Mouse (Mus musculus) liver, embryonic 11.5 days (tissue): Measurements from ENCODE around the gene Rbfox1. TPM values are rescaled to one million over a fixed set of nuclear protein-coding genes. Genes with fewer than 3 reads are reported as not detected.

Experiments
- ATAC-seq: fragments of 200-750 bp; cut with Nextera tagmentation; replicated peaks from 2 replicates; pipeline ENCODE4 v1.8.0; 2017; ENCODE audit warnings: moderate number of reproducible peaks, mild to moderate bottlenecking, moderate TSS enrichment, moderate library complexity; ENCODE audit not compliant: low FRiP score
- DNase-seq: peaks from one replicate; pipeline ENCODE4 v3.0.0-alpha.2; 2017; ENCODE audit warnings: low spot score
- H3K27ac ChIP-seq: fragments of 300-500 bp; sonication (generic); 2 replicates; pipeline ENCODE4 v1.5.1; 2014; ENCODE audit warnings: mild to moderate bottlenecking, low read depth, low read length, control low read depth
- H3K27me3 ChIP-seq: fragments of 300-500 bp; sonication (generic); replicated peaks from 2 replicates; pipeline ENCODE4 v1.6.1; 2014; ENCODE audit warnings: low read length, mixed read lengths; ENCODE audit not compliant: control insufficient read depth, insufficient read depth
- H3K36me3 ChIP-seq: fragments of 300-500 bp; sonication (generic); 2 replicates; pipeline ENCODE4 v1.6.1; 2014; ENCODE audit warnings: mild to moderate bottlenecking, low read length, moderate library complexity, mixed read lengths; ENCODE audit not compliant: control insufficient read depth, insufficient read depth
- H3K4me1 ChIP-seq: fragments of 300-500 bp; sonication (generic); replicated peaks from 2 replicates; pipeline ENCODE4 v1.6.1; 2014; ENCODE audit warnings: low read length, mixed read lengths; ENCODE audit not compliant: control insufficient read depth, insufficient read depth
- H3K4me2 ChIP-seq: fragments of 300-500 bp; sonication (generic); 2 replicates; pipeline ENCODE4 v1.6.1; 2014; ENCODE audit warnings: mild to moderate bottlenecking, control low read depth, moderate library complexity
- H3K4me3 ChIP-seq: fragments of 300-500 bp; sonication (generic); 2 replicates; pipeline ENCODE4 v1.5.1; 2014; ENCODE audit warnings: low read depth, low read length, control low read depth
- H3K9ac ChIP-seq: fragments of 300-500 bp; sonication (generic); 2 replicates; pipeline ENCODE4 v1.6.1; 2014; ENCODE audit warnings: low read depth, low read length, control low read depth
- H3K9me3 ChIP-seq: fragments of 300-500 bp; sonication (generic); 2 replicates; pipeline ENCODE4 v1.6.1; 2016; ENCODE audit warnings: low read length, inconsistent platforms, mixed read lengths; ENCODE audit not compliant: control insufficient read depth
- WGBS: fragments of 180-500 bp; shearing (Covaris S2); extraction: QIAGEN DNeasy Blood & Tissue Kit; methylation state at CpG from one replicate; pipeline ENCODE4 v1.1.7; 2014; 5-methylcytosine and 5-hydroxymethylcytosine counted together
- polyA plus RNA-seq: library from polyadenylated mRNA; unstranded; fragments of >200 nt; fragmentation: Nextera tagmentation; extraction: Ambion mirVana; gene quantifications from 2 replicates; pipeline ENCODE4 v1.2.1, GENCODE M21; 2014

Rbfox1 gene
- polyA plus RNA-seq, 1 experiment from 2014 or later: 1.4 TPM

- no peak for ATAC-seq
- peak; percentile 6 for DNase-seq
- H3K27ac ChIP-seq: no peak overlapping the region
- H3K9me3 ChIP-seq: no peaks in the 10 kb centered on the region
- no peaks in the 10 kb centered on the region for H3K36me3 ChIP-seq
- no peak overlapping the region for H3K4me3 ChIP-seq
- H3K4me1 ChIP-seq: no peaks in the 10 kb centered on the region
- WGBS: 85% methylated on average over 3 of the region's 3 CpGs
- no peak overlapping the region for H3K9ac ChIP-seq
- H3K4me2 ChIP-seq: no peak overlapping the region
- H3K27me3 ChIP-seq: no peaks in the 10 kb centered on the region
These were observed 1208.5 kb downstream of the Rbfox1 start for GRCm38 (mm10) chr16:7093686-7094085.

GRCm38 (mm10) chr16:7094181-7094749 lies 1209.1 kb downstream of the Rbfox1 start:
- peak; percentile 1 for DNase-seq
- no peak overlapping the region for H3K4me3 ChIP-seq

GRCm38 (mm10) chr16:7097071-7097470 lies 1211.9 kb downstream of the Rbfox1 start:
- Histone ChIP-seq H3K9me3 (no peaks in the 10 kb centered on the region), H3K4me1 (no peaks in the 10 kb centered on the region), H3K4me3 (no peak overlapping the region), H3K36me3 (no peaks in the 10 kb centered on the region), H3K27me3 (no peaks in the 10 kb centered on the region), H3K27ac (no peak overlapping the region), H3K9ac (no peak overlapping the region), H3K4me2 (no peak overlapping the region)
- 73% methylated on average over 2 of the region's 2 CpGs for WGBS
- DNase-seq (peak; percentile 5), ATAC-seq (no peak)

More at GRCm38 (mm10) chr16:7094181-7094749, 1209.1 kb downstream of the Rbfox1 start:
- Histone ChIP-seq H3K4me1 (no peaks in the 10 kb centered on the region), H3K4me2 (no peak overlapping the region), H3K27ac (no peak overlapping the region), H3K9me3 (no peaks in the 10 kb centered on the region), H3K36me3 (no peaks in the 10 kb centered on the region), H3K27me3 (no peaks in the 10 kb centered on the region), H3K9ac (no peak overlapping the region)
- no peak for ATAC-seq
- 68% methylated on average over 7 of the region's 7 CpGs for WGBS

- H3K4me1 ChIP-seq: no peaks in the 10 kb centered on the region
- H3K36me3 ChIP-seq: no peaks in the 10 kb centered on the region
- H3K27ac ChIP-seq: no peak overlapping the region
- H3K4me3 ChIP-seq: no peak overlapping the region
- H3K9ac ChIP-seq: no peak overlapping the region
- no peak overlapping the region for H3K4me2 ChIP-seq
- DNase-seq: peak; percentile 11
- ATAC-seq: no peak
- H3K9me3 ChIP-seq: no peaks in the 10 kb centered on the region
- no peaks in the 10 kb centered on the region for H3K27me3 ChIP-seq
- WGBS: 79% methylated on average over 8 of the region's 8 CpGs
These were observed 1213.0 kb downstream of the Rbfox1 start for GRCm38 (mm10) chr16:7097951-7098710.

GRCm38 (mm10) chr16:7099506-7100300 lies 1214.5 kb downstream of the Rbfox1 start:
- 53% methylated on average over 11 of the region's 11 CpGs for WGBS
- ATAC-seq: 0 out of 2 replicates have a peak, but pooled peaks have one; percentile 29
- no peaks in the 10 kb centered on the region for H3K27me3 ChIP-seq
- H3K36me3 ChIP-seq: no peaks in the 10 kb centered on the region
- DNase-seq: peak; percentile 31
- no peak overlapping the region for H3K4me3 ChIP-seq
- H3K9ac ChIP-seq: no peak overlapping the region
- no peaks in the 10 kb centered on the region for H3K9me3 ChIP-seq
- H3K4me1 ChIP-seq: no peaks in the 10 kb centered on the region
- no peak overlapping the region for H3K4me2 ChIP-seq
- no peak overlapping the region for H3K27ac ChIP-seq

GRCm38 (mm10) chr16:7102486-7102885 lies 1217.3 kb downstream of the Rbfox1 start:
- Histone ChIP-seq H3K9me3 (no peaks in the 10 kb centered on the region), H3K4me2 (no peak overlapping the region), H3K9ac (no peak overlapping the region), H3K4me1 (no peaks in the 10 kb centered on the region), H3K27me3 (no peaks in the 10 kb centered on the region), H3K4me3 (no peak overlapping the region), H3K27ac (no peak overlapping the region), H3K36me3 (no peaks in the 10 kb centered on the region)
- ATAC-seq (no peak), DNase-seq (no peak)
- WGBS: 69% methylated on average over 1 of the region's 1 CpGs

- H3K4me2 ChIP-seq: no peak overlapping the region
- ATAC-seq: no peak
- no peak overlapping the region for H3K4me3 ChIP-seq
- H3K9me3 ChIP-seq: no peaks in the 10 kb centered on the region
- no peak overlapping the region for H3K9ac ChIP-seq
- H3K27ac ChIP-seq: no peak overlapping the region
- H3K4me1 ChIP-seq: no peaks in the 10 kb centered on the region
- DNase-seq: no peak
- no peaks in the 10 kb centered on the region for H3K36me3 ChIP-seq
- H3K27me3 ChIP-seq: no peaks in the 10 kb centered on the region
- 73% methylated on average over 5 of the region's 5 CpGs for WGBS
These were observed 1218.1 kb downstream of the Rbfox1 start for GRCm38 (mm10) chr16:7103301-7103700.

- no peak overlapping the region for H3K4me2 ChIP-seq
- H3K4me1 ChIP-seq: no peaks in the 10 kb centered on the region
- no peak overlapping the region for H3K27ac ChIP-seq
- WGBS: 82% methylated on average over 5 of the region's 5 CpGs
- no peak for DNase-seq
- H3K36me3 ChIP-seq: no peaks in the 10 kb centered on the region
- no peaks in the 10 kb centered on the region for H3K9me3 ChIP-seq
- no peak overlapping the region for H3K4me3 ChIP-seq
- no peak for ATAC-seq
- H3K9ac ChIP-seq: no peak overlapping the region
- no peaks in the 10 kb centered on the region for H3K27me3 ChIP-seq
These were observed 1221.4 kb downstream of the Rbfox1 start for GRCm38 (mm10) chr16:7106450-7107015.
